Mouse (Mus musculus) fat pad, adult 2 months (tissue): ENCODE measurements around the gene Phldb3.

Source experiments
- DNase-seq: peaks from one replicate; pipeline ENCODE4 v3.0.0-alpha.2; 2011; ENCODE audit warnings: low read depth, low spot score; ENCODE audit errors: extremely low read depth

The Phldb3 gene

GRCm38 (mm10) chr7:24610144-24610878, at the start of gene Phldb3:
TSS of gene Phldb3 (plus strand) at chr7:24610763.
- DNase-seq, result no peak

GRCm38 (mm10) chr7:24561450-24561849, 49.1 kb upstream of the Phldb3 start:
- DNase-seq, result no peak

- DNase-seq, result no peak
Measured at GRCm38 (mm10) chr7:24563191-24563836, 47.2 kb upstream of the Phldb3 start.

- DNase-seq, result no peak
Measured at GRCm38 (mm10) chr7:24563837-24564206, 46.7 kb upstream of the Phldb3 start.

GRCm38 (mm10) chr7:24564607-24565265, 45.8 kb upstream of the Phldb3 start:
- no peak for DNase-seq

- no peak for DNase-seq
Measured at GRCm38 (mm10) chr7:24565627-24566026, 44.9 kb upstream of the Phldb3 start.

- no peak for DNase-seq
Measured at GRCm38 (mm10) chr7:24566206-24566605, 44.4 kb upstream of the Phldb3 start.

GRCm38 (mm10) chr7:24568512-24568911, 42.1 kb upstream of the Phldb3 start:
- no peak for DNase-seq

GRCm38 (mm10) chr7:24571071-24571470, 39.5 kb upstream of the Phldb3 start:
- DNase-seq, result no peak

GRCm38 (mm10) chr7:24572455-24572854, 38.1 kb upstream of the Phldb3 start:
- DNase-seq, result no peak

- DNase-seq, result no peak
Measured at GRCm38 (mm10) chr7:24574224-24574796, 36.3 kb upstream of the Phldb3 start.

GRCm38 (mm10) chr7:24577811-24578210, 32.8 kb upstream of the Phldb3 start:
- DNase-seq, result no peak

GRCm38 (mm10) chr7:24584876-24585275, 25.7 kb upstream of the Phldb3 start:
- no peak for DNase-seq

- DNase-seq, result no peak
Measured at GRCm38 (mm10) chr7:24585995-24586394, 24.6 kb upstream of the Phldb3 start.

GRCm38 (mm10) chr7:24586828-24587227, 23.7 kb upstream of the Phldb3 start:
- DNase-seq, result no peak

- no peak for DNase-seq
Measured at GRCm38 (mm10) chr7:24587330-24588105, 23.0 kb upstream of the Phldb3 start, which contains the start of the genes Ethe1 and Zfp575. TSS of gene Ethe1 (plus strand) at chr7:24587543. TSS of gene Zfp575 (minus strand) at chr7:24587641.

- DNase-seq, result no peak
Measured at GRCm38 (mm10) chr7:24588336-24588735, 22.2 kb upstream of the Phldb3 start.

GRCm38 (mm10) chr7:24591735-24592134, 18.8 kb upstream of the Phldb3 start:
- no peak for DNase-seq

- no peak for DNase-seq
Measured at GRCm38 (mm10) chr7:24592163-24592562, 18.4 kb upstream of the Phldb3 start.

- DNase-seq, result no peak
Measured at GRCm38 (mm10) chr7:24592781-24593180, 17.8 kb upstream of the Phldb3 start.
